Comparison of ENCODE assay signal across 14 mouse cellular contexts in the genomic region with DNA sequence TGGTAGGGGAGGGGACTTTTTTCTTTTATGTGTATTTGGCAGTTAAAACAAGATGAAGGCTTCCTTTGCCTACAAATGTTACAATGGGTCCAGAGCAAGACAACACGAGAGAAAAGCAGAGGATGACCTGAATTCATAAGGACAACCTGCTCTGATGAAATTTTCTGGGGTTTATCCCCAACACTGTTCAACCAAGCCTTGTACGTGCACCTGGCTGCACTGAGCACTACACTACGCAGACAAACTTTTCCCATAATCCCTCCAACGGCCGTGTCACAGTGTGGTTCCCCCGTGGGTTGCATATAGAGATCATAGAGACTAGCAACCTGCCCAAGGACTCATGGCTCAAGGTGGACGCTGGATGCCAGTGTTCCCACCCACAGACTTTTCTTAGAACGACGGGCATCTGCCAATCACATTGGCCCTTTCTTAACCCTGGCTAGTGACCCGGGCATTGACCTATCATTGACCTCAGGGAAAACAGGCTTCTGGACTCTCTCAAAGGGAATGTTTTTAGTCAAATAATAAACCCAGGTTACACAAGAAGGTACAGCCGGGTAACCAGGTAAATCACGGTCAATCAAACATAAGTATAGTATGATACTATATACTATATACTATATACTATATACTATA. TPM values are rescaled to one million over a fixed set of nuclear protein-coding genes. Genes with fewer than 3 reads are reported as not detected.
"Had no signal": no experiment of that assay in that cellular context is flagged by ENCODE, and none has a peak within 500 bp of the region (broad histone marks: within the 10 kb centered on the region; RNA-seq: fewer than 3 reads in every experiment).

No protein-coding gene starts in this region.

- H3K27me3 ChIP-seq: limb, embryonic 15.5 days; midbrain, embryonic 13.5 days had no signal

- H3K9me3 ChIP-seq: limb, embryonic 15.5 days; midbrain, embryonic 13.5 days had no signal

- H3K4me1 ChIP-seq: midbrain, embryonic 13.5 days had no signal

- H3K4me2 ChIP-seq: limb, embryonic 15.5 days; midbrain, embryonic 13.5 days had no signal

- H3K27ac ChIP-seq: hindbrain, postnatal 0 days; kidney, postnatal 0 days; limb, embryonic 15.5 days; midbrain, embryonic 13.5 days; stomach, postnatal 0 days had no signal

- H3K9ac ChIP-seq: limb, embryonic 15.5 days; midbrain, embryonic 13.5 days had no signal

- H3K36me3 ChIP-seq: limb, embryonic 15.5 days; midbrain, embryonic 13.5 days had no signal

- H3K4me3 ChIP-seq: limb, embryonic 15.5 days; midbrain, embryonic 13.5 days had no signal

- DNase-seq: layer of hippocampus, adult 9-11 months; layer of hippocampus, postnatal 36 days; lung, adult 2 months; lung, postnatal 36 days had no signal

- ATAC-seq: hindbrain, postnatal 0 days; lung, postnatal 0 days had no signal

RNA-seq across cellular contexts. Expression of a gene that starts 39.5 kb away (rescaled TPM):
- total RNA-seq: hindbrain, postnatal 0 days; megakaryocyte progenitor cell, adult 5-6 weeks; midbrain, postnatal 0 days had no signal
- polyA plus RNA-seq: hindbrain, postnatal 0 days; kidney, postnatal 0 days; limb, embryonic 11.5 days; limb, embryonic 15.5 days; lung, postnatal 0 days; midbrain, embryonic 13.5 days; midbrain, postnatal 0 days; neural tube, embryonic 14.5 days had no signal
